In the genomic region with DNA sequence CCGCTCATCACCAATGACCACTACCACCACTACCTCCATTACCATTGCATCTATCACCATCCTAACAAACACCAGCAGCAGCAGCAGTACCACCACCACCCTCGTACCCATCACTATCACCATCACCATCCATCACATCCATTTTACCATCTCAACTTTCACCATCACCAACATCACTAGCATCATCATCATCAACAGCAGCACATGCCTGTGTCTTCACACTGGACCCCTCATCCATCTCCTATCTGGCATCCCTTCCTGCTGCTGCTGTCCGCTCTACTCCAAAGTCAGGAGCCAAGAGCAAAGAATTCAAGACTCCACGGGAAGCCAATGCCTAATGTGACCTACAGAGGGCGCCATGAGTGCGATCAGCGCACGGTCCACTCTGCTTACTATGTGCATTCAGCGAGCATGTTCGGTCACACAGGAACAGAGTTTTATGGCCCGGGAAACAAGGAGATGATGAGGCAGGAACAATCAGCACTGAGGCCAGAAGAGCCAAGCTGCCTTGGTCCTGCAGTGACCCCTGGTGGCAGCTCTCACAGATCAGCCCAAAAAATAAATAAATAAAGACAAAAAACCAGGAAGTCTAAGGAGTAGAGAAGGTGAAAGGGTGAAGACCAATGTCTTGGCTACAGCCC, we compare ENCODE assay signal across 9 mouse cellular contexts.
DNase-seq lines count a peak whose midpoint lies in the region; ATAC-seq and TF ChIP-seq lines count a peak whose summit lies in the region.
"Had no signal": no experiment of that assay in that cellular context is flagged by ENCODE, and none has a peak within 500 bp of the region (broad histone marks: within the 10 kb centered on the region; RNA-seq: fewer than 3 reads in every experiment).

No protein-coding gene starts in this region.

- H3K27me3 ChIP-seq in kidney, embryonic 16.5 days (ENCODE audit: insufficient read depth, low read length), result no peaks in the 10 kb centered on the region
- H3K27me3 ChIP-seq in limb, embryonic 11.5 days (ENCODE audit: control insufficient read depth, insufficient read depth, low read length), result no peaks in the 10 kb centered on the region

- H3K36me3 ChIP-seq in kidney, embryonic 16.5 days (ENCODE audit: insufficient read depth, low read length), result peaks cover 38% of the 10 kb centered on the region
- H3K36me3 ChIP-seq in limb, embryonic 11.5 days (ENCODE audit: control insufficient read depth, insufficient read depth, low read length), result peaks cover 34% of the 10 kb centered on the region

- H3K4me1 ChIP-seq in kidney, embryonic 16.5 days (ENCODE audit: insufficient read depth, low read length), result peaks cover 48% of the 10 kb centered on the region
- H3K4me1 ChIP-seq in limb, embryonic 11.5 days (ENCODE audit: control insufficient read depth, insufficient read depth, low read length), result peaks cover 35% of the 10 kb centered on the region
- peaks cover 79% of the 10 kb centered on the region for H3K4me1 ChIP-seq in olfactory bulb, adult 2 months (ENCODE audit: control insufficient read depth, insufficient read depth, low read length)

- H3K9ac ChIP-seq in kidney, embryonic 16.5 days (replicated peaks; ENCODE audit: low read length), result no peak overlapping the region
- no peak overlapping the region for H3K9ac ChIP-seq in limb, embryonic 11.5 days (ENCODE audit: low read length)

- H3K4me2 ChIP-seq in kidney, embryonic 16.5 days (replicated peaks; ENCODE audit: low read depth, low read length), result no peak overlapping the region
- no peak overlapping the region for H3K4me2 ChIP-seq in limb, embryonic 11.5 days (ENCODE audit: low read depth, severe bottlenecking)

- 51% methylated on average over 11 of the region's 11 CpGs for WGBS in kidney, embryonic 16.5 days
- WGBS in limb, embryonic 11.5 days, result 65% methylated on average over 11 of the region's 11 CpGs
- WGBS in olfactory bulb, adult 2 months, result 43% methylated on average over 11 of the region's 11 CpGs

- peak; percentile 75 for DNase-seq in kidney, adult 18-20 months
- DNase-seq in adrenal gland, adult 8-10 months, result peak; percentile 37
- peak; percentile 52 for DNase-seq in embryo, embryonic 9.5 days (ENCODE audit: extremely low spot score)
- peak; percentile 71 to 72 for DNase-seq in kidney, adult 8-10 months
- peak; percentile 77 for DNase-seq in limb, embryonic 11.5 days (ENCODE audit: low spot score)
- peak; percentile 57 for DNase-seq in thymus, postnatal 25 days

- H3K27ac ChIP-seq in kidney, embryonic 16.5 days (ENCODE audit: low read length), result no peak overlapping the region
- H3K27ac ChIP-seq in limb, embryonic 11.5 days (replicated peaks; ENCODE audit: low read depth, low read length), result no peak overlapping the region
- peak overlapping the region; percentile 32; the same call in 1 of the 2 replicates for H3K27ac ChIP-seq in olfactory bulb, adult 2 months (ENCODE audit: insufficient read depth, low read depth, low read length)

- no peak for ATAC-seq in kidney, embryonic 16.5 days (ENCODE audit: low FRiP score, low TSS enrichment)
- ATAC-seq in limb, embryonic 11.5 days (ENCODE audit: insufficient number of reproducible peaks, low FRiP score, low TSS enrichment, low read depth), result no peak

- no peak overlapping the region for H3K4me3 ChIP-seq in kidney, embryonic 16.5 days (ENCODE audit: low read length)
- H3K4me3 ChIP-seq in limb, embryonic 11.5 days (ENCODE audit: low read depth, low read length), result no peak overlapping the region
- H3K4me3 ChIP-seq in olfactory bulb, adult 2 months (ENCODE audit: insufficient read depth, low read depth, low read length), result no peak overlapping the region
- H3K4me3 ChIP-seq: erythroblast, embryonic 14.5 days had no signal

- TF ChIP-seq CTCF in olfactory bulb, adult 2 months (IDR thresholded peaks at IDR 0.05; ENCODE audit: insufficient read depth, low read depth, low read length), result peak; percentile 91

- TF ChIP-seq POLR2A in olfactory bulb, adult 2 months (IDR thresholded peaks at IDR 0.05; ENCODE audit: insufficient read depth, low read depth, low read length), result no peak

- H3K9me3 ChIP-seq in kidney, embryonic 16.5 days (ENCODE audit: low read length), result no peaks in the 10 kb centered on the region
- no peaks in the 10 kb centered on the region for H3K9me3 ChIP-seq in limb, embryonic 11.5 days (ENCODE audit: control insufficient read depth, low read length)
